Mouse (Mus musculus): ENCODE measurements around the gene Gm11111.
"Not testable (repeated sequence)": the region's sequence is repeated elsewhere in the genome, so short reads cannot be mapped to it uniquely, and the experiment has no call there.

Gene Gm11111

GRCm38 (mm10) chr5:98552395-98552794, at the start of gene Gm11111:
Gene Gm11111, plus strand, starts transcription at chr5:98552695.
- no peak for DNase-seq (ENCODE audit: low spot score in 2 of 2)

GRCm38 (mm10) chr5:98516214-98516613, 36.3 kb upstream of the Gm11111 start:
- DNase-seq (ENCODE audit: low spot score in 2 of 2) = no peak

GRCm38 (mm10) chr5:98520118-98520517, 32.4 kb upstream of the Gm11111 start:
- no peak for DNase-seq (ENCODE audit: low spot score in 2 of 2)

GRCm38 (mm10) chr5:98522270-98522977, 30.1 kb upstream of the Gm11111 start:
- peak; percentile 4 to 9 for DNase-seq (ENCODE audit: low spot score in 2 of 2)

- DNase-seq (ENCODE audit: low spot score in 2 of 2) = no peak
These were observed 29.4 kb upstream of the Gm11111 start for GRCm38 (mm10) chr5:98523050-98523449.

GRCm38 (mm10) chr5:98523783-98524182, 28.7 kb upstream of the Gm11111 start:
- DNase-seq (ENCODE audit: low spot score in 2 of 2) = no peak

- no peak for DNase-seq (ENCODE audit: low spot score in 2 of 2)
These were observed 11.2 kb upstream of the Gm11111 start for GRCm38 (mm10) chr5:98541333-98541732.

GRCm38 (mm10) chr5:98550285-98550684, 2.2 kb upstream of the Gm11111 start:
- no peak for DNase-seq (ENCODE audit: low spot score in 2 of 2)

GRCm38 (mm10) chr5:98550873-98551272, 1.6 kb upstream of the Gm11111 start:
- DNase-seq (ENCODE audit: low spot score in 2 of 2) = no peak

- no peak for DNase-seq (ENCODE audit: low spot score in 2 of 2)
These were observed 511 bp downstream of the Gm11111 start for GRCm38 (mm10) chr5:98552811-98553601.

GRCm38 (mm10) chr5:98561301-98561700, 8.8 kb downstream of the Gm11111 start:
- no peak for DNase-seq (ENCODE audit: low spot score in 2 of 2)

GRCm38 (mm10) chr5:98562806-98563205, 10.3 kb downstream of the Gm11111 start:
- no peak for DNase-seq (ENCODE audit: low spot score in 2 of 2)

GRCm38 (mm10) chr5:98563801-98564200, 11.3 kb downstream of the Gm11111 start:
- no peak for DNase-seq (ENCODE audit: low spot score in 2 of 2)

- no peak for DNase-seq (ENCODE audit: low spot score in 2 of 2)
These were observed 14.1 kb downstream of the Gm11111 start for GRCm38 (mm10) chr5:98566461-98567193.

GRCm38 (mm10) chr5:98568481-98568880, 16.0 kb downstream of the Gm11111 start:
- no peak for DNase-seq (ENCODE audit: low spot score in 2 of 2)

GRCm38 (mm10) chr5:98569029-98569513, 16.6 kb downstream of the Gm11111 start:
- no peak for DNase-seq (ENCODE audit: low spot score in 2 of 2)

- no peak for DNase-seq (ENCODE audit: low spot score in 2 of 2)
These were observed 19.9 kb downstream of the Gm11111 start for GRCm38 (mm10) chr5:98572392-98572791.

GRCm38 (mm10) chr5:98574711-98575470, 22.4 kb downstream of the Gm11111 start:
- DNase-seq (ENCODE audit: low spot score in 2 of 2) = no peak

GRCm38 (mm10) chr5:98575471-98575834, 23.0 kb downstream of the Gm11111 start:
- DNase-seq (ENCODE audit: low spot score in 2 of 2) = no peak

GRCm38 (mm10) chr5:98576538-98576937, 24.0 kb downstream of the Gm11111 start:
- DNase-seq (ENCODE audit: low spot score in 2 of 2) = not testable (repeated sequence)

GRCm38 (mm10) chr5:98578398-98578797, 25.9 kb downstream of the Gm11111 start:
- no peak for DNase-seq (ENCODE audit: low spot score in 2 of 2)

GRCm38 (mm10) chr5:98580811-98581210, 28.3 kb downstream of the Gm11111 start:
- no peak for DNase-seq (ENCODE audit: low spot score in 2 of 2)

All from frontal cortex, postnatal 36 days (tissue).